Mouse (Mus musculus) testis, adult 2 months (tissue): Measurements from ENCODE around the gene Dmwd.

Experiments used
- CTCF ChIP-seq: fragments of 200-500 bp; IDR thresholded peaks from 2 replicates; pipeline ENCODE4 v1.5.1; 2012; ENCODE audit warnings: low read depth, mild to moderate bottlenecking, inconsistent platforms, low read length, moderate library complexity; ENCODE audit not compliant: control insufficient read depth, insufficient read depth, insufficient replicate concordance
- POLR2A ChIP-seq: fragments of 200-500 bp; IDR thresholded peaks from 2 replicates; pipeline ENCODE4 v1.6.1; 2012; ENCODE audit warnings: low read depth, mild to moderate bottlenecking, inconsistent platforms, low read length, moderate library complexity; ENCODE audit not compliant: control insufficient read depth

- TF ChIP-seq CTCF: no peak
- TF ChIP-seq POLR2A: no peak
Measured at GRCm38 (mm10) chr7:19103741-19104140, 27.7 kb downstream of the Dmwd start.
